Mouse (Mus musculus) left cerebral cortex, postnatal 36 days (tissue): ENCODE results near the gene Spon1. TPM values are rescaled to one million over a fixed set of nuclear protein-coding genes. Genes with fewer than 3 reads are reported as not detected.

Experiments
- DNase-seq, 2 experiments: peaks; one replicate each; pipeline ENCODE4 v3.0.0; 2021 to 2022; ENCODE audit warnings: low spot score in 2 of 2, mixed read lengths in 1 of 2
- intact Hi-C: fragments of 180-260 bp; cut with DNase I; formaldehyde crosslinking; loops from one replicate; pipeline ENCODE4 v1.15.1; 2025
- total RNA-seq, 2 experiments: library from RNA; stranded (reverse); gene quantifications; 2 replicates each; pipeline ENCODE4 v1.2.3; 2021

Spon1 gene
- total RNA-seq, 2 experiments from 2014 or later: 39.0 to 39.2 TPM

DNA sequence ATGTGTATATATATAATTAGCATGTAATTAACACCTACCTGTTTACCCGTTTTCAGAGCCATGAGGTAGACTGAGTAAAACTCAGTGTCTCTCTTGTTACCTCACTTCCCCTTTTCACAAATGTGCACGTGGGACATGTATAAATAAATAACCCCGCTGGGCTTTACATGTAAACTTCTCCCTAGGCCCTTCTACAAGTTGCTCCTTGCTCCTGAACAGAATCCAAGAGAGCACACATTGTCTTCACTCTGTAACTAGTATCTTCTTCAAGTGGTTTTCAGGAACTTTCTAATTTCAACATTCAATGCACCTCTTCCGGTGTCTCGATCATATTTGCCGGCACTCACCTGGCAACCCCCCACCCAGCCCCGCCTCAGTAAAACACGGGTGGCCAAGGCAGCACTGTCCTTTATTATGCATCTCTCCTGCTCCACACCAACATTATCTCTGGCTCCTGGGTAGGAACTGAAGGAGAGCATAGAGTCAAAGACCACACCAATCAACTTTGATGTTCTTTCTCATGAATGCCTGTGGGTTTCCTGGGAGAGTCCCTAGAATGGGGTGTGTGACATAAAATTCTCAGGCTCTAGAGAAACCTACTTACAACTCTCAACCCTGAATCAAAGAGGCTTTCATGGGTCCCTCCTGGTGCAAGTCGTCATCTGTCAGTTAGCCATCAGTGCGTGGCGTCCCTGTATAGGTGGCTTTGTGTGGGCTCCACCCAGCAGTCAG lies 304.1 kb downstream of the Spon1 start:
- intact Hi-C loops: loop anchor here (10.0 kb wide), 1 partner anchor 45 kb away; the partner anchor contains the start of gene Rras2
- no peak for DNase-seq

DNA sequence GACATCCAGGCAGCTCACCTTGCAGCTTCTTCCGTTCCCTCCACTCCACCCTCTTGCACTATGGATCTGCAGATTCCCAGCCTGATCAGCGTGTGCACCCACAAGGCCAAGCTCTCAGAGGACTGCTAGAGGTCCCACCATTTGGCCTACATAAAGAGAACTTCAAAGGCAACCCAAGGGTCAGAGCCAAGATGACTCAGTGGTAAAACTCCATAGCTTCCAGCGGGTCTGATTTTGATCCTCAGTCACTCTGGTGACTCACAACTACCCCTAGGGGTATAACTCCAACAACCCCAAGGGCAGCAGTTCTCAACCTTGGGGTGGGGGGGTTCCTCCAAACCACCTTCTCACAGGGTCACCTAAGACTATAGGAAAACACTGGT lies 304.7 kb downstream of the Spon1 start:
- DNase-seq: no peak
- intact Hi-C loops: no loop called here

DNA sequence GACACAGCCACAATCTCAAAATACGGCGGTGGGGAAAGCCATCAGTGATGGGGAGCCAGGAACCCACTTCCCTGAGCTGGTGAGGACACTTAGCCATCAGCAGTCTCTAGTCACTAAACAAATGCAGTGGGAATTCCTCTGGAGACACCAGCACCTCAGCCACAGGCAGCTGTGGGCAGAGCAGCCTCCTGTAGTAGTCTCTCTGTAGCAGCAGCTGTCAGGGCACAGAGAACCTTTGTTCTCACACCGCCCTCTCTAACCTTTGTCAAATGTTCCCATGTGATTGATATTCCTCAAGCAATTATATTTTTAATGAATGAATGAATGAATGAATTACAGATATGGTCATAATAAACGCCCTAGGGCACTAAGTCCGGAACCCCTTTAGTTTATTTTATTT lies 305.6 kb downstream of the Spon1 start:
- intact Hi-C loops: no loop called here
- no peak for DNase-seq

DNA sequence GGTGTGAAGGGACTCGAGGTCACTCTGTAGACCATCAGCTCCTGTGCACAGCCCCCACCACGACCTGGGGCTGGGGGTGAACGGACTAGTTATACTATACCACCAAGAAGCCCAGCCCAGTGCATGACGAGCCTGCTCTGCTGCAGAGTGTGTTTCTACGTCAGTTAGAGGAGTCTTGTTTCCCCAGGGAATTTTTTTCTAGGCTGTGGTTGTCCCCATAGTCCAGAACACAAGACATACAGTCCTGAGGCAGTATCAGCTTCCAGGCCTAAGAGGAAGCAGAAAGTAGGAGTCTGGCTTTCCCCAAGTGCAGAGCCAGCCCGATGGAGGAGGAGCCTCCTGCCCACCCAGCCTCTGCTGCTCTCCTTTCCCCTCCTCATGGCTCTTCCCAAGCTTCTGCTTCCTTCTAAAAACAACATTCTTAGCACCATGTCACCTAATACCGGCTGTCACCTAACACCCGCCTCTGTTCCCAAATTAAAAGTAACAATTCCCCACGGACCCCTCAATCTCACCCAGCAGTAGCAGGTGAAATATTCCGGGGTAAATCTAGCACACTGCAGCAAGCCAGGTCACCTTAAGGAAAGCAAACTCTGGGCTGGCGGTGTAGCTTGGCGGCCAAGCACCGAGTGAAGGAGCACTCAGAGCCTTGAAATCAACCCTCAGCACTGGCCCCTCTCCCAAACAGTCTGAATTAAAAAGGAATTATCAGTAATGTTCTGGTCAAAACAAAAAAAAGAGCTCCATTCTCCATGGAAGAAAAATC lies 306.2 kb downstream of the Spon1 start:
- intact Hi-C loops: no loop called here
- peak in 1 of 2 experiments; percentile 55 for DNase-seq

DNA sequence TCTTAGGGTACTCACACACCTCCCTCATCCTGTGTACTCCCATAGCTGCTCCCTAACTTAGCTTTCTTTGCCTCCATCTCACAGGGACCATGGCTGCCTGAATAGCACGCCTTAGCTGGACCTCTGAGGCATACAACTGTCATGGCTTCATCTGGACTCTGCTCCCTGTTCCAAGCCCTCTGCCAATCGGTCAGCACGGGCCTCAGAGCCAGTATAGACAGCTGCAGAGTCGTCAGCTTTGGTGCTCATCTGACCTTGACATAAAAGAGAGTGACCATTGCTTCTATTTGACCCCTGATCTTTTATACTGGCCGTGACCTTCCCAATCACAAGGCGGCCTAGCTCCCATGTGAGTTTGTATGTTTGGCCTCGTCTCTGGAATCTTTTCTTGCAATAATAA lies 308.3 kb downstream of the Spon1 start:
- intact Hi-C loops: no loop called here
- no peak for DNase-seq

DNA sequence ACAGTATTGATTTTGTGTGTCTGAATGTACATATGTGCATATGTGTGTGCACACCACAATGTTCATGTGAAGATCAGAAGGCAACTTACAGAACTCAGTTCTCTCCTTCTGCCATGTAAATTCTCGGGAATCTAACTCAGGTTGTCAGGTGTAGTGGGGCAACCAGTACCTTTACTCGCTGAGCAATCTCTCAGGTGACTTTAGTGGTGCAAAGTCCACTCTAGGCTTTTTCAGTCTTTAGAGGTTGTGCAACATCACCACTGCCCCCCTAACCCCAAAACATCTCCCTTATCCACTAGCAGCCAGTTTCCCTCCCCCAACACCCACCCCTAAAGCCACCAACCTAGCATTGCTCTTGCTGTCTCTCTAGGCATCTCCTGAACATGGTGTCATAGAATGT lies 308.8 kb downstream of the Spon1 start:
- intact Hi-C loops: no loop called here
- DNase-seq: no peak

DNA sequence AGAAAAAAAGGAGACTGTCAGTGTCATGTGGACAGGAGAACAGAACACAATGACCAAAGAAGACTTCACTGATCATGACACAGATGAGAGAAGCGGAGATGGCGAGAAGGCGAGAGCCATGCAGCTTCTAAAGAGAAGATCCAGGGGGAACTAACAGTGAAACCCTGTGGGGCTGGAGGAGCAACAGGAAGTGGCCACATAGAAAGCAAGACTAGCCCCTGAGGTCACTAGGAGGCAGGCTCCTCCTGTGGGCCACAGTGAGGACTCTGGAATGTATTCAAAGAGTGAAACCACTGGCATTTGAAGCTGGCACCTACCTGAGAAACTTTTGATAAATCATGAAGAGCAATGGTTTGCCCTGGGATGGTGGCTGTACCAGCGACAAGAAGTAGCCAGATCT lies 313.5 kb downstream of the Spon1 start:
- no peak for DNase-seq
- intact Hi-C loops: no loop called here

DNA sequence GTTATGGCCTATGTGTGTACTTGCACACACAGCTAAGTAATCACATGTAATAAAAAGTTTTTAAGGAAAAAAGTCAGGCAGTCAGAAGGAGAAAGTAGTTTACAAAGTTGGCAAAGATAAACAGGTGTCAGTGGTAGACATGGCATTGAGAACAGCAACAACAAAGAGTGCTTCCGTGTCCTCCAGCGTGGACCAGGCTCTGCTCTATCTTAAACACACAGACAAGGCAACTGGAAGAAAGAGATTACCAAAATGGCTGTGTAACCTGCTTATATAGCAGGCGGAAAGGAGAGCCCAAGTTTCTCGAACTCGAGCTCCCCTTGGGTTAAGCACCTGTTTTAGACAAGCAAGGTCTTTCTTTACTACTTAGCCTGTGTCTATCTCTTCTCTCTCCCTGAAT lies 314.5 kb downstream of the Spon1 start:
- intact Hi-C loops: no loop called here
- no peak for DNase-seq

DNA sequence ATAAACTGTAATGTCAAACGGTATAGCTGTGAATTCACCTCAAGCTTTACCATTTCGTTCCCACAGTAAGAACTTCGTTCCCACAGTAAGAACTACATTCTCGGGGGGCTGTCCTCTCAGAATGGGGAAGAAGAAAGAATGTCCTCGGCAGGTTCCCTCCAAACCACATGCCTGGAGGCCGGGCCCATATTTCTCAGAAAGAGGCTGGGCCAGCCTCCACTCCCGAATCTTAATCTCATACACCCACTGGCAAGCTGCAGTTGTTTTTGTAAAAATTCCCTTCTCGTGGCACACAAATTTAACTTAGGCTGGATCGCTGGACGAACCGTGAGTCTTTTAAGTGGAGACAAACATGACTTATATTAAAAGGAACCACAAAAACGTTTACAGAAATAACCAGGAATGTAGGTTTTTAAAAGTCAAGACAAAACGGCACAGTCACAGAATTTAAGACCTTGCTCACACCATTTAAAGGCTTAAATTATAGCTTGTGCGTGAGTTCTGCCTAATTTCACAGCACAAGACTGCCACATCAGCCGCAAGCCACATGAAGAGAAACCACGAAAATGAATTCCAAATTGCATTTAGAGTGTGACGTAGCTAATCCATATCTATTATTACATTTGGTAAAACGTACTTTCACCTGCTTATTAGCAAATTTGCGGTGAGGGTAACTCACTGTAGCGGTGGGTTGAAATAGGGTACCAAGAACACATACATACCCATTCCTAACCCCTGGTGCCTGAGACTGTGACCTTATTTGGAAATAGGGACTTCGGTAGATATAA lies 316.0 kb downstream of the Spon1 start:
- DNase-seq: peak; percentile 42

DNA sequence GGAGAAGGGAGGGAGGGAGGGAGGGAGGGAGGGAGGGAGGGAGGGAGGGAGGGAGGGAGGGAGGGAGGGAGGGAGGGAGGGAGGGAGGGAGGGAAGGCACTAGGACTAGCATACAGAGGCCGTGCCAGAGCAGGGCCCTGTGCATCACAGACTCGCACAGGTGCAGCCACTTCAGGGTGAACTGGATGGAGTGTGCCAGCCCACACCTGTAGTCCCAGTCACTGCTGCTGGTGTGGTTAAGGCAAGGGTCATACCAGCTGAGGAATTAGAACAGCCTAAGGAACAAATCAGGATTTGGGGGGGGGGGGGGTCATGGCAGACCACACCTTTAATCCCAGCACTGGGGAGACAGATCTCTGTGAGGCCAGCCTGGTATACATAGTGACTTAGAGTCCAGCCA lies 317.3 kb downstream of the Spon1 start:
- intact Hi-C loops: no loop called here
- no peak for DNase-seq

More for the DNA sequence above, 316.0 kb downstream of the Spon1 start:
- intact Hi-C loops: no loop called here

DNA sequence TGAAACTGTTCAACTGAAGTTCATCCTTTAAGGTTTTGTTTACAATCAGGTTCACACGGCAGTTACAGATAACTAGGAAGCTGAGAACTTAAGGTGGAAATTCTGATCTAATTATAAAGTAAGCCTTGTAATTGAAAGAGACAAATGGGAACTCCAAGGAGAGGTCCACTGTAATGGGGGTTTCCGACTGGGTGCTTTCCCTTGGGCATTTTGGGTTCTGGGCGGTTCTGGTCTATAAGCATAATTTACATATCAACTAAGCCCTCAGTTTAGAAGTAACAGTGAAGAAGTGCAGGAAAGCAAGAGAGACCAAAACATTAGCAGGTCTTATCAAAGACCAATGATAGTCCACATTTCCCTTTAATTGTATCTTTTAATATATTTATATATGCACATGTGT lies 318.0 kb downstream of the Spon1 start:
- DNase-seq: no peak
- intact Hi-C loops: no loop called here

DNA sequence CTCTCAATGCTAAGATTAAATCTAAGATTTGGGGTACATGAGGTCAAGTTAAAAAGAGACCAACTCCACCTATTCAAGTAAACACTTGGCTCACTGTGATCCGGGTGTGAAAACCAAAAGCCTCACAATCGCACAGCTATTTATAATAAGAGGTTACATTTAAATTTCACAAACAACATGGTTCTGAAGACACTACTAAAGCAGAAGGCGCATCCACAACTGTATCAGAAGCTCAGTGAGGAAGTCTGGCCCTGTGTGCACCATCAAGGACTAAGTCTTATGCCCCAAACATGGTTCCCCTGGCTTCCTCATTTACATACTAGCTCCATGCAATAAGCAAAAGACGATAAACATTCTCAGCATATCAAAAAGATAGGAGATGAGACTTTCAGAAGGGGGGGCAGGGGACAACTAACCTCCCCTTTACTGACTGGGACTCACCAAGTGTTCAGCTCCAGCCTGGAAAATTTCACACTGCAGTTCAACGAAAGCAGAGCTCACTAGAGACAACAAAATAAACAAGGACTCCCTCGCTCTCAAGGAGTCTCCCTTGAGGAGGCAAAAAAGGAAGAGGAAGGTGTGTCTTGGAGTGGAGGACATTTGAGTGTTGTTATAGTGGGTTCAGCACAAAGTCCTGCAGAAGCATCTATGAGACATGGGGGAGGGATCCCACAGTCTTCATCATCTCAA lies 320.4 kb downstream of the Spon1 start:
- intact Hi-C loops: no loop called here
- DNase-seq: no peak

DNA sequence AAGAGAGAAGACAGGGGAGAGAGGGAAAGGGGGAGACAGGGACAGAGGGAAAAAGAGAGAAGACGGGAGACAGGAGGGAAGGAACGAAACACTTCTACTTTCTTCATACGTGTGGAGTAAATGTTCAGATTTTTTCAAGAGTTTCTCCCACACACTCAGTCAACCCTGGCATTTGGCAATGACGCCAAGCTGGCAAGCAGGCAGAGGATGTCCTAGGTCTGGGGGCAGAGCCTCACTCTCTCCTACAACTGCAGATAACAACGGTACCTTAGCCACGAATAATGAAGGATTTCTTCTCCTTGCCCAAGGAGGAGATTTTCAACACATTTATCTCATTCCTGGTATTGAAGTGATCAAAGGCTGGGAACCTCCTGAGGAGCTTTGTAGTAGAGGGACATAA lies 321.5 kb downstream of the Spon1 start:
- intact Hi-C loops: no loop called here
- no peak for DNase-seq

DNA sequence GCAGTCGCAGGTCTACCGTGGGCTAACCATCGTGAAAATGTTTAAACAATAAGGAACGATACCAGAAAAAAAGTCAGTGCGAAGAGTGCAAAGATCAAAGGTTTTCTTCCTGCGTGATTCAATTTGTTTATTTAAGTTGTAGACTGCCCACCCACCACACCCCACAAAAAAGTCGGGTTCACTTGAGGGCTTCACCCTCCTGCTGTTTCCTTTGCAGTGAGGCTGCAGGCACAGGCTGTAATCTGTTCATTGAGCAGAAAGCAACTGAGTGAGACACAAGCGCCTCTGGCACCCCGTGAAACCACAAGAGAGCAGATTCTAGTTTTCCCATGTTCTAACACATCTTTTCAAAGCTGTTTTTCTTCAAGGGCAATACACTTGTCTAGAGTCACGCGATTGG lies 322.2 kb downstream of the Spon1 start:
- intact Hi-C loops: no loop called here
- no peak for DNase-seq

DNA sequence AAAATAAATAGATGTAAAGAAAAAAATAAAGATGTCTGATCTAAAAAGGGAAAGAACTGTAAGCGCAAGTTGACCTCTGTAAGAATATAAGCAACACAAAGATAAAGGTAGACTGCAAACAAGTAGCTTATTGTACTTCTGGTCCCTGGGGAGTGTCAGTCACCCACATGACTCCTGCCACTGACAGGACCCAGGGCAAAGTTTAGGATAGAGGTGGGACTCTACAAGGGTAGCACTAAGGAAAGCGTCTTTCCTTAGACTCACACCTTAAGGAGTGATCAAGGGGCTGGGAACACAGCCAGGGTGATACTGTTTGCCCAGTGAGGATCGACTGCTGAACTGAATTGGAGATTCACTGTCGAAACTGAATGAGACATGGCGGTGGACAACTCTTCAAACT lies 323.1 kb downstream of the Spon1 start:
- DNase-seq: no peak
- intact Hi-C loops: no loop called here

DNA sequence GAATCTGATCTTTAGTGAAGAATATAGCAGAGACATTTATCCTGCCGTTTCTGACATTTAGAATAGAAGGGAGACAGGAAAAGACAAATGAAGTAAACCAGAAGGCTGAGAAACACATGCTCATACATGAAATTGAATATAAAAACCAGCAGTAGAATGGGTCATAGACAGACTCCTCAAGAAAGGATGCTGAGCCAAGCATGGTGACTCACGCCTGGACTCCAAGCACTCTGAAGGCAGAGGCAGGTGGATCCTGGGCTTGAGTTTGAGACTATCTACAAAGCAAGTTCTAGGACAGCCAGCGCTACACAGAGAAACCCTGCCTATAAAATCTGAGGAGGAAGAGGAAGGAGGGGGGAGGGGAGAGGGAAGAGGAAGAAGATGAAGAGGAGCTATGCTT lies 324.4 kb downstream of the Spon1 start:
- intact Hi-C loops: no loop called here
- DNase-seq: no peak

DNA sequence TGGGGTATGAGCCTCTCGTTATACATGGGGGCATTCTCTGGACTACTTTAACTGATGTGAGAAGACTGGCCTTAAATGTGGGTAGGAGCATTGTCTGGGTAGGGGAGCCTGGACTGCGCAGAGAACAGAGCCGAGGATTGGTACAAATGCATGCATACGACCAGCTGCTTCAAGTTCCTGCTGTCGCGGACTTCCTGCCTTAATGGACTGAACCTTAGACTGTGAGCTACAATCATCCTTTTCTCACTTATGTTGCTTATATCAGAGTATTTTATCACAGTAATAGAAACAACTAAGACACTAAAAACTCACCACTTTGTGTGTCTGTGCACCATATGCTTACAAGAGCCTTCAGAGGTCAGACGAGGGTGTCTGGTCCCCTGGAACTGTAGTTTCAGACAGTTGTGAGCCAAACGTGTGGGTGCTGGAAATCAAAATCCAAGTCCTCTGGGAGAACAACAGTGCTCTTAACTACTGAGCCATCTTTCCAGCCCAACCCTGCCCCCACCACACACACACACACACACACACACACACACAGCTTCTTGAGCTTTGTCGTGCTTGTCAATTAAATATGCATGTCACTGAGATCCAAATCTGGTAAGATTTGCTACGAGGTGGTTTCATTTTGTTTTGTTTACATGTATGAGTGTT lies 325.2 kb downstream of the Spon1 start:
- intact Hi-C loops: no loop called here
- no peak for DNase-seq
